Mouse (Mus musculus) naive thymus-derived CD4-positive, alpha-beta T cell, adult 5 months (primary cell): Measurements from ENCODE around the gene Ccnb1. TPM values are rescaled to one million over a fixed set of nuclear protein-coding genes. Genes with fewer than 3 reads are reported as not detected.

Experiments used
- polyA plus RNA-seq: library from polyadenylated mRNA; unstranded; fragments of 100-300 nt; shearing (Covaris generic); gene quantifications from one replicate; pipeline ENCODE4 v1.2.1, GENCODE M21; 2017

Ccnb1 gene
- polyA plus RNA-seq = 0.70 TPM

GRCm38 (mm10) chr13:100786414-100786867 is at the start of gene Ccnb1:
Gene Ccnb1 (minus strand): TSS chr13:100786570.

GRCm38 (mm10) chr13:100832741-100833639 is 46.6 kb upstream of the Ccnb1 start, which contains the start of gene Slc30a5:
Gene Slc30a5 (minus strand): TSS chr13:100833427.

GRCm38 (mm10) chr13:100775252-100776055 is 10.9 kb downstream of the Ccnb1 start, which contains the start of gene Cenph:
Gene Cenph (minus strand): TSS chr13:100775899.

DNA sequence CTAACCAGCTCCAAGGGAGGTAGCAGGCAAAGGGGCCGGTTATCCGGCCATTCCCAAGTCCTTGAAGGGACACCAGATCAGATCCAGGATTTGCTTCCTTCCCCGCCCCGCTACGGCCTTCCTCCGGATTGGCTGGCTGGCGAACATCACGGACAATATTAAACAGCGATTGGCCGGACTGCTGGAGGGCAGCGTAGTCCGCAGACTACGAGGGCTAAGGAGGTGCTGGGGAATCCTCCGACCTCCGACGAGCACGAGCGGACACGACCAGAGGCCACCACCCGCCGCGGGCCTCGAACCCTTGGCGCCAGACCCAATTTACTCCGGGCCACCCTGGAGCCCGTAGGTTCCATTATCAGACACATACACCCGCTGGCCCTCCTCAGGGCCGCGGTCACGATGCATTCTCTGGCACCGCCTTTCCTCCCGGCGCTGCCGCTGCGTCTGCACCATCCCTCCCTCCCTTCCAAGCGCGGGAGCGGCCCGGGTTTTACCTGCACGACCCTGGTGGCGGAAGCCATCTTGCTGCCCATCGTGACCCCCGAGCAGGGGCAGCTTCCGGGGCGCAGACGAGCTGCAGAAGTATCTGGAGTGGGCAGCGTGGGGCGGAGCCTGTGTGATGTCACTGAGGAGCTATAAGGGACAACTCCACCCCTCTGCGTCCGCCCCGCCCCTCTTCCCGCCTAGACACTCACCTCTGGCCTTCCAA is 42.2 kb downstream of the Ccnb1 start, which contains the start of gene Mrps36:
Gene Mrps36, minus strand, starts transcription at position 624 of the 709 bp plus-strand sequence.

DNA sequence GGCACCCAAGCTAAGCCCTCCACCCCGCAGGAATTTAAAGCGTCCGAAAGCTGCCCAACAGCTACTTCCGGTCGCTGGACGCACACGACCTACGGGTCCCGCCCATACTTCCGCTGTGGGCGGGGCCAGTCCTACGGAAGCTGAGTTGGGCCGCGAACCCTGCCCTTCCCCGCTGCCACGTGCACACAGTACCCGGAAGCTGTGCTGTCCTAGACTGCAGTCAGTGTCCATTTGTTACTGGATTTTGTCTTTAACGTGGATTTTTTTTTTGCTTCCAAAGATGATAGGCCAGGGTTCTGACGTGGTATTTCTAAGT is 55.6 kb downstream of the Ccnb1 start, which contains the start of gene Cdk7:
Gene Cdk7, minus strand, starts transcription at position 79 of the 316 bp plus-strand sequence.

Other genes with a start within 250 kb of the Ccnb1 start
- not detected for gene Ocln, start 233.9 kb downstream of the Ccnb1 start, polyA plus RNA-seq
- 5.4 TPM for gene Marveld2, start 169.6 kb downstream of the Ccnb1 start, polyA plus RNA-seq
- 130 TPM for gene Ak6, start 135.6 kb downstream of the Ccnb1 start, polyA plus RNA-seq
- 20.9 TPM for gene Rad17, start 135.5 kb downstream of the Ccnb1 start, polyA plus RNA-seq
- gene Taf9, start 135.0 kb downstream of the Ccnb1 start, polyA plus RNA-seq = 3.1 TPM
- 17.5 TPM for gene Ccdc125, start 116.9 kb downstream of the Ccnb1 start, polyA plus RNA-seq
- gene Cdk7, start 55.6 kb downstream of the Ccnb1 start, polyA plus RNA-seq = 53.1 TPM
- gene Mrps36, start 41.9 kb downstream of the Ccnb1 start, polyA plus RNA-seq = 55.7 TPM
- 0.56 TPM for gene Cenph, start 10.7 kb downstream of the Ccnb1 start, polyA plus RNA-seq
- 66.3 TPM for gene Slc30a5, start 46.9 kb upstream of the Ccnb1 start, polyA plus RNA-seq